Mouse (Mus musculus) left cerebral cortex, adult 18-20 months (tissue): ENCODE measurements around the gene Sipa1. TPM values are rescaled to one million over a fixed set of nuclear protein-coding genes. Genes with fewer than 3 reads are reported as not detected.
A peak's percentile ranks its signal among the peaks of the same experiment; 100 is the strongest.

ENCODE experiments used
- DNase-seq, 2 experiments: peaks; one replicate each; pipeline ENCODE4 v3.0.0; 2021 to 2022; ENCODE audit warnings: low spot score in 2 of 2, mixed read lengths in 1 of 2
- total RNA-seq, 2 experiments: library from RNA; stranded (reverse); gene quantifications; 2 replicates each; pipeline ENCODE4 v1.2.3; 2021

The Sipa1 gene
- total RNA-seq, 2 experiments from 2014 or later = 11.5 to 13.3 TPM

DNA sequence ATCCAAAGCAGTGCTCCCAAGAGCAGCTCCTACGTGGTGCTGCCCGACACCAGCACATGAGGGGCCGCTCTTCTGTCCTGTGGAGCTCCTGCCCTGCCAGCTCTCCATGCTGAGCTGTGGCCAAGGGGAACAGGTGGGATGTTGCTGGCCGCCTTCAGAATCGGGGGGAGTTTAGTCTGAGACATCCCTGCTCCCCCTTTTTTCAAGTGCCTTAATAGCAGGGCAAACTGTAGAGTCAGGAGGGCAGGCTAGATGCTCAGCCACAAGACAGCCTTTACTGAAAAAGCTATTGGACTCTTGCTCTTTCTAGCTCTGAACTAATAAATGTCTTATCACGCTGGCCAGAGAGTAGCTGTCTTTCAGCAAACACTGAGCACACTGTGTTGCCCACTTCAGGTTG is 15.7 kb downstream of the Sipa1 start:
- no peak for DNase-seq

GRCm38 (mm10) chr19:5646731-5647330 is 16.7 kb downstream of the Sipa1 start:
- no peak for DNase-seq

- DNase-seq = no peak
Observed at GRCm38 (mm10) chr19:5645280-5645679, 18.2 kb downstream of the Sipa1 start.

GRCm38 (mm10) chr19:5641641-5642040 is 21.9 kb downstream of the Sipa1 start:
- DNase-seq = no peak

DNA sequence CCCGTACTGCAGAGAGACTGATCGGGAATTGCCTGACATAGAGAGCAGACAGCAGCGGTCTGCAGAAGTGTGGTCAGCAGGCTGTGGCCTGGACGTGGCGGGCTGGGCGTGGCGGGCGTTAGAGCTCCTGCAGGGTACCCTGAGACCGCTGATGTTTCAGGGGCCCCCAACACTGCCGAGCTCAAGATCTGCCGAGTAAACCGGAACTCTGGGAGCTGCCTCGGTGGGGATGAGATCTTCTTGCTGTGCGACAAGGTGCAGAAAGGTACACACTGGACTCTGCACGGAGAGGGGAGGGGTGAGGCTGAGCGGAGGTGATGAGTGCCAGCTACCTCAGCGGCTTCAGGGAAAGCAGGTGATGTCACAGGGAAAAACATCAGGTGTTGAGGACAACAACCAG is 22.5 kb downstream of the Sipa1 start:
- no peak for DNase-seq

DNA sequence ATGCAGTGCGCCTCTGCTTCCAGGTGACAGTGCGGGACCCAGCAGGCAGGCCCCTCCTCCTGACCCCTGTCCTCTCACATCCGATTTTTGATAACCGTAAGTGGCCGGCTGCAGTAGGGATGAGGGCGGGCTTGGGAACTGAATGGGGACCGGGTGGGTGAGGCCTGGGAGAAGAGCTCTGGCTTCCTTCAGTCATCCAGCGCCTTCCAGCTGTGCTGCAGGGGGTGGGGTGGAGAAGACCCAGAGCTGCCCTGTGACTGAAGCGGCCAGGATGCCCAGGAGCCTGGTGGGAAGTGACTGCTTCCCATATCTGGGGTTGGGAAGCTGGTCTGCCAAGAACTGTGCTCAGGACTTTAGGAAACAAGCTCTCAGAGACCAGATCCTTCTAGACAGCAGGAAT is 23.2 kb downstream of the Sipa1 start:
- no peak for DNase-seq

- no peak for DNase-seq
Observed at GRCm38 (mm10) chr19:5638416-5639005, 25.0 kb downstream of the Sipa1 start.

- peak; percentile 87 to 92 for DNase-seq
Observed at GRCm38 (mm10) chr19:5637069-5638047, 26.1 kb downstream of the Sipa1 start, which contains the start of gene Rela. TSS of gene Rela (plus strand) at chr19:5637483.

DNA sequence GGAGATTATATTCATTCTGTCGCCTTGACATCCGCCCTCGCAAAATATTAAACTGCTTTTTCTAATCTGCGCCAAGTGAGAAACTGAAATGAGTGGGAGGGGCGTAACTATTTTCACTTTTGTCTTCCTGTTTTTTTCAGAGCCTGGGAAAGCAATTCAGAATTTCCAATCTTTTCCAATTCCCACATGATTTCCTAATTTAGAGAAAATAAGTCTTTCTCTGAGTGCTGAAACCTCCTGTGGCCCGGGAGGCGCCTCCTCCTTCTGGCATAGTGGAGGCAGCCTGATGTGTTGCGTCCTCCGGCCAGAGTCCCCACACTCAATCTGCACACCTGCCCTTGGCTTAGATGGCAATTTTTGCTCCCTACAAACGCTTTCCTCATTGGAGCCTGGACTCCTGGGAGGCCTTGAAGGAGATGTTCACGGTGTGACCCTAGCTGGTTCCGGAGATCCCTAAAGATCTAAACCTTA is 26.9 kb downstream of the Sipa1 start:
- DNase-seq = no peak

GRCm38 (mm10) chr19:5636036-5636570 is 27.4 kb downstream of the Sipa1 start:
- no peak for DNase-seq

DNA sequence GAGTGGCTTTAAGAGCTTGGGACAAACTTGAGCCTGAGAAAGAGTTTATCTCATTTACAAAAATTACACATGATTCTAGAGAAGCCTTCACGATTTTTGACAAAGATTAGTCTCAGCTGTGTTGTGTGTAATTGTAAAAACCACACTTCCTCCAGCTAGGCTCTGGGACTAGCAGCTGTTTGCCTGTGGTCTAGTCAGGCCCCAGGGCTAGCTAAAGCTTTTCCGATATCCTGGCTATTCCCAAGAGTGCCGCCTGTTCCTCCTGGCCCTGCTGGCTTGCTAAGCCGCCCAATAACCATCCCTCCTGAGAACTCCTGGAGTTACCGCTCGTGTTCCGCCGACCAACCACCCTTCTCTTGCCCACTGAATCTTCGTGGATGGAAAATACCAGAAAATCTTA is 31.4 kb downstream of the Sipa1 start:
- no peak for DNase-seq

- no peak for DNase-seq
Observed at GRCm38 (mm10) chr19:5629907-5630306, 33.6 kb downstream of the Sipa1 start.

DNA sequence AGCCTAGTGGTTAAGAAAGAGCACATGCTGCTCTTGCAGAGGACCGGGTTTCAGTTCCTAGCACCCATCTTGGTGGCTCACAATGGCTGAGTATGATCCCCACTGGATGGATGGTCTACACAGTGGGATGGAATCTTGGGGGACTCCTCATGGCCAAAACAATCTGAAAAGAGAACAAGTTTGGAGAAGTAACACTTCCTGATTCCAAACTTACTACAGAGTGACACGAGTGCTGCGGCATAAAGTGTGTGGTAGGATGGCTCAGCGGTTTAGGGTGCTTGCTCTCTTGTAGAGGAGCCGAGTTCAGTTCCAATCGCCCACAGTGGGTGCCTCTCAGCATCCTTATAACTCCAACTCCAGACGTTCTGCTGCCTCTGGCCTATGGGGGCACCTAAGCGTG is 38.2 kb downstream of the Sipa1 start:
- DNase-seq = no peak

- no peak for DNase-seq
Observed at GRCm38 (mm10) chr19:5621884-5622283, 41.6 kb downstream of the Sipa1 start.

- no peak for DNase-seq
Observed at GRCm38 (mm10) chr19:5620007-5620406, 43.5 kb downstream of the Sipa1 start.

DNA sequence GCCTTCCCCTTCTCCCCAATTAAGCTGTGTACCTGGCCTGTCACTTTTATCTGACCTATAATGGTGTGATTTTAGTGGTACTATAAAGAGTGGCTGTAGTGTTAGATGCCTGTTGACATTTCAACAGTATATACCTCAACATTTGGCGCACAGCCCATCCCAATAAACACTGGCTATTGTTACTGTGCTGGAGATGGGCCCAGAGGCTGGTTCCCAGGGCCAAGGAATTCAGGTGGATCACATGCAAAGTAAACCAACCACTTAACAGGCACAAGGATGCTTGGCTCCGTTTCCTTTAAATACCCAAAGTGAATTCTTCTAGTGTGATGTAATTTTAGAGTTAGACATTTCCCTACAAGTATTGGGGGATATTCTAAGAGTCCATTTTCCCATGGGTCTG is 48.6 kb downstream of the Sipa1 start:
- DNase-seq = no peak

DNA sequence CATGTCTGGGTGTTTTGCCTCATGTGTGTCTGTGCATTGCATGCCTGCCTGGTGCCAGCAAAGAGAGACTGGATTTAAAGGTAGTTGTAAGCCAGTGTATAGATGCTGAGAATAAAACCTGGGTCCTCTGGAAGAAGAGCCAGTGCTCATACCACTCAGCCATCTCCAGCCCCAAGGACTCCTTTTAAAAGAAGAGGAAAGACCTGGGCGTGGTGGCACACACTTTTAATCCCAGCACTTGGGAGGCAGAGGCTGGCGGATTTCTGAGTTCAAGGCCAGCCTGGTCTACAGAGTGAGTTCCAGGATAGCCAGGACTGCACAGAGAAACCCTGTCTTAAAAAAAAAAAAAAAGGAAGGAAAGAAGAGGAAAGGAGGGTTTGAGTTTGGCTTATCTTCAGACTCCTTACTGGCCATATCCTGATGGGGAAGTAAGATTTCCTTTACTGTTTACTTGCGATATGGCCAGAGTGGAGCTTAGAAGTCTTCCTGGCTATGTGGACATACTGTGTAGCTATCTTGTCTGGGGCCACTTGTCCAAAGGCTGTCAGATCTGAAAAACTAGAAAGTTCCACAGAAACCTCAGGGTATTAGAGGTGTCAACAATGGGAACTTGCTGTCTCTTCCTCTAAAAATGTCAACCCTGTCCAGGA is 50.6 kb downstream of the Sipa1 start:
- no peak for DNase-seq

DNA sequence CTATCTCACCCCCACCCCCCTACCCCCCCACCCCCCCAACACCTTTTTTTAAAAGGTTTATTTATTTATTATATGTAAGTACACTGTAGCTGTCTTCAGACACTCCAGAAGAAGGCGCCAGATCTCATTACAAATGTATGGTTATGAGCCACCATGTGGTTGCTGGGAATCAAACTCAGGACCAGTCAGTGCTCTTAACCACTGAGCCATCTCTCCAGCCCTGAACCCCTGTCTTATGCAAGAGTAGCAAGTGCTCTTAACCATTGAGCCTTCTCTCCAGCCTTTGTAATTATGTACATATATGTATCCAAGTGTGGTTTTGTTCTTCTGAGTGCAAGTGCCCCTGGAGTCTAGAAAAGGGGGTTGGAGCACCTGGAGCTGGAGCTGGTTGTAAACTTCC is 51.5 kb downstream of the Sipa1 start:
- no peak for DNase-seq

DNA sequence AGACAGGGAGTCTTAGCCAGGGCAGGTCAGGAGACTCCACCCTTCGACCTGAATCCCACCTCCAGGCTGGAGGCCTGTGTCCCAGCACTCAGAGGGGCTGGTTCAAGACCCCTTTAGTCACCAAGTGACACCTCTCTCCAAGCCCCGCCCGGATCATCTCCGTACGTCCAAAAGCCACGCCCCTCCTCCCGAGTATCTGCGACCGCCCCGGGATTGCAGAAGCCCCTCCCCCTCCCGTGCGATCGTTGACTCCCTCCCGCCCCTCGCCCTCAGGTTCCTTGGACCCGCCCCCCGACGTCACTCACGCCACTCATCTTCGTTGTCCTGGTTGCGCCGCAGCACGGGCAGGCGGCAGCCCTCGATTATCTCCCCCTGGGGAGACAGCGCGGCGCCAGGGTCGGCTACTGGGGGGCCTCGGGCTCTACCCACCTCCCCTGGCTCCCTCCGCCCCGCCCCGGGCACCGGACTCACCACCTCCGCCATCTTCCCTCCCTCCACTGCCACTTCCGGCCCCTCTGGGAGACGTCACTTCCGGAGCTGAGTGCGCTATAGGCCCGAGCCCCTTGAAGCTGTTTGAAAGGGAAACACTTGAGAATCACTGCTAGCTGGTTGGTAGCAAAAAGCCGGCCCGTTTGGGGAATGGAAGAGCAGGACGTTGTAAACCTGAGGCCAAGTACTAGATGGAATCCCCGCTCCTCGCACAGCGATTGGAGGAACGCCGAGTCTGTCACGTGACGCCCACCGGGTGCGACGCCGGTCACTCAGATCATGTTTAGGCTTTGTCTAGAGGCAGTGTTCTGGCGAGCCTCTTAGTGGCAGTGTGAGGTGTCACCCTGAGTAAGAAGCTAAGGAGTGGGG is 53.7 kb downstream of the Sipa1 start, which contains the start of gene Kat5:
Gene Kat5, minus strand, starts transcription at position 691 of the 858 bp plus-strand sequence.
- peak; percentile 90 to 91 for DNase-seq

- DNase-seq = no peak
Observed at GRCm38 (mm10) chr19:5609171-5609546, 54.3 kb downstream of the Sipa1 start.
